Mouse (Mus musculus) G1E (cell line): ENCODE results near the gene Mthfd1.
"Not testable (repeated sequence)": the region's sequence is repeated elsewhere in the genome, so short reads cannot be mapped to it uniquely, and the experiment has no call there.

Experiments used
- CTCF ChIP-seq: IDR thresholded peaks from 2 replicates; pipeline ENCODE4 v1.5.1; 2012; ENCODE audit warnings: low read depth, low read length, inconsistent platforms, mixed read lengths
- TAL1 ChIP-seq: conservative IDR thresholded peaks from 2 replicates; pipeline ENCODE4 v1.6.1; 2012; ENCODE audit warnings: low read depth, low read length, inconsistent platforms, mixed read lengths

- TF ChIP-seq CTCF, TAL1: not testable (repeated sequence)
Observed at GRCm38 (mm10) chr12:76222104-76222503, 33.0 kb upstream of the Mthfd1 start.
